Mouse (Mus musculus): Measurements from ENCODE around the gene Slc6a5.
"Not testable (repeated sequence)": the region's sequence is repeated elsewhere in the genome, so short reads cannot be mapped to it uniquely, and the experiment has no call there.

The Slc6a5 gene

GRCm38 (mm10) chr7:49913728-49914328, 3.9 kb downstream of the Slc6a5 start:
- DNase-seq (ENCODE audit: low spot score): no peak

- DNase-seq (ENCODE audit: low spot score): no peak
Observed at GRCm38 (mm10) chr7:49914946-49915345, 5.0 kb downstream of the Slc6a5 start.

GRCm38 (mm10) chr7:49915471-49915870, 5.5 kb downstream of the Slc6a5 start:
- DNase-seq (ENCODE audit: low spot score): no peak

GRCm38 (mm10) chr7:49919494-49919893, 9.5 kb downstream of the Slc6a5 start:
- no peak for DNase-seq (ENCODE audit: low spot score)

GRCm38 (mm10) chr7:49920751-49921150, 10.8 kb downstream of the Slc6a5 start:
- DNase-seq (ENCODE audit: low spot score): no peak

- DNase-seq (ENCODE audit: low spot score): no peak
Observed at GRCm38 (mm10) chr7:49922928-49923327, 13.0 kb downstream of the Slc6a5 start.

GRCm38 (mm10) chr7:49923376-49923775, 13.4 kb downstream of the Slc6a5 start:
- DNase-seq (ENCODE audit: low spot score): peak; percentile 60

GRCm38 (mm10) chr7:49928571-49928970, 18.6 kb downstream of the Slc6a5 start:
- no peak for DNase-seq (ENCODE audit: low spot score)

- no peak for DNase-seq (ENCODE audit: low spot score)
Observed at GRCm38 (mm10) chr7:49929999-49930398, 20.1 kb downstream of the Slc6a5 start.

- DNase-seq (ENCODE audit: low spot score): not testable (repeated sequence)
Observed at GRCm38 (mm10) chr7:49933386-49934115, 23.6 kb downstream of the Slc6a5 start.

- no peak for DNase-seq (ENCODE audit: low spot score)
Observed at GRCm38 (mm10) chr7:49936821-49937220, 26.9 kb downstream of the Slc6a5 start.

- DNase-seq (ENCODE audit: low spot score): no peak
Observed at GRCm38 (mm10) chr7:49942023-49942422, 32.1 kb downstream of the Slc6a5 start.

GRCm38 (mm10) chr7:49942490-49942889, 32.5 kb downstream of the Slc6a5 start:
- no peak for DNase-seq (ENCODE audit: low spot score)

GRCm38 (mm10) chr7:49946691-49947090, 36.7 kb downstream of the Slc6a5 start:
- DNase-seq (ENCODE audit: low spot score): no peak

- no peak for DNase-seq (ENCODE audit: low spot score)
Observed at GRCm38 (mm10) chr7:49953546-49954181, 43.7 kb downstream of the Slc6a5 start.

GRCm38 (mm10) chr7:49954834-49955233, 44.9 kb downstream of the Slc6a5 start:
- DNase-seq (ENCODE audit: low spot score): no peak

GRCm38 (mm10) chr7:49957142-49957541, 47.2 kb downstream of the Slc6a5 start:
- DNase-seq (ENCODE audit: low spot score): no peak

- no peak for DNase-seq (ENCODE audit: low spot score)
Observed at GRCm38 (mm10) chr7:49963764-49964163, 53.8 kb downstream of the Slc6a5 start.

GRCm38 (mm10) chr7:49969516-49969915, 59.6 kb downstream of the Slc6a5 start:
- no peak for DNase-seq (ENCODE audit: low spot score)

- no peak for DNase-seq (ENCODE audit: low spot score)
Observed at GRCm38 (mm10) chr7:49974841-49975440, 65.0 kb downstream of the Slc6a5 start, which contains the start of gene Nell1. Nell1 (plus strand) TSS chr7:49974864.

GRCm38 (mm10) chr7:49975441-49976121, 65.6 kb downstream of the Slc6a5 start:
- DNase-seq (ENCODE audit: low spot score): no peak

Data from ovary, postnatal 10 days (tissue).